Mouse (Mus musculus): ENCODE results near the gene Gm13285.
"Not testable (repeated sequence)": the region's sequence is repeated elsewhere in the genome, so short reads cannot be mapped to it uniquely, and the experiment has no call there.

- TF ChIP-seq CTCF (IDR thresholded peaks at IDR 0.05; ENCODE audit: low read depth, low read length); POLR2A (IDR thresholded peaks at IDR 0.05; ENCODE audit: borderline replicate concordance, low read depth, low read length): not testable (repeated sequence)
These were observed 44.6 kb upstream of the Gm13285 start, which contains the start of gene Gm13271 for GRCm38 (mm10) chr4:88754818-88755340.
